Mouse (Mus musculus): Measurements from ENCODE around the gene Ccdc47.

DNA sequence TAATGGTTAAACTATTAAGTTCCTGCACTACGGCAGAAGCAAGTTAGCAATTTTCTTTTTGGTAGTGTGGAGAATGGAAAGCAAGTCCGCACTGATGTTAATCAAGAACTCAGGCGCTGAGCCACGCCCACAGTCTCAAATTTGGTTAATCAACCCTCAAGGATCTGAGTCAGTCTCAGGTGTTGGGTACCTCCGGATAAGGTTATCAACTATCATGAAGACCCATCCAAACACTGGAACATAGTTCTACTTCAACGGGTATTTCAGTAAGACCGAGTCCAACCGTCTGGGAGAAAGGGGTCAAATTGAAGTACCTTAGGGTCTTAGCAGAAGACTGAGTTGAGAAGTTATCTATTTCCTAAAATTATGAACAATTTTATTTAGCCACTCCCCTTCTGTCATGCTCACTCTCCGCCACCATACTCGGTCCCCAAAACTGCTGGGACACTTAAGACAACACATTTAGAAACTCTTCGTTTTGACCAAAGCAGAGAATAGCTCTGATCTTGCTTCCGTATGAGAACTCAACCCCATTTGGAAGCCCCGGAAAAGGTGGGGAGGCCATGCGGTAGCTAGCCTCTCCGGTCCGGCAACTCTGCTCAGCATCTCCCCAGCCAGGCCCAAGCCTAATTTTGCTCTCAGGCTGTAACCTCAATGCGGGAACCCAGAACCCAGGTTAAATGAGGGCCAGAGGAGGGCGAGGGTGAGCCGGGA is 23.3 kb downstream of the Ccdc47 start:
- no peak for TF ChIP-seq CTCF (IDR thresholded peaks at IDR 0.05; ENCODE audit: control insufficient read depth, insufficient read depth, insufficient read length)
- TF ChIP-seq MAX (IDR thresholded peaks at IDR 0.05), result no peak
- TF ChIP-seq MYOG (IDR thresholded peaks at IDR 0.05; ENCODE audit: control insufficient read depth, extremely low read depth, insufficient read length), result no peak
- no peak for TF ChIP-seq CEBPB (IDR thresholded peaks at IDR 0.05; ENCODE audit: low read depth)
- TF ChIP-seq USF1 (IDR thresholded peaks at IDR 0.05; ENCODE audit: low read depth), result no peak
- no peak for TF ChIP-seq MYOD1 (IDR thresholded peaks at IDR 0.05; ENCODE audit: control insufficient read depth, insufficient read length, low read depth)
